Mouse (Mus musculus) G1E (cell line): ENCODE data around the gene Bri3bp. TPM values are rescaled to one million over a fixed set of nuclear protein-coding genes. Genes with fewer than 3 reads are reported as not detected.
A peak's percentile ranks its signal among the peaks of the same experiment; 100 is the strongest.

Experiments used
- ATAC-seq: 2 replicates; pipeline ENCODE4 v1.8.0; 2016; ENCODE audit warnings: mild to moderate bottlenecking; ENCODE audit not compliant: insufficient number of reproducible peaks, poor library complexity, low FRiP score, severe bottlenecking; ENCODE audit errors: extremely low read depth
- DNase-seq: peaks from one replicate; pipeline ENCODE4 v3.0.0; 2012; ENCODE audit warnings: low spot score
- H3K27me3 ChIP-seq: 2 replicates; pipeline ENCODE4 v1.6.1; 2012; ENCODE audit warnings: mild to moderate bottlenecking, low read length, inconsistent platforms; ENCODE audit not compliant: insufficient read depth
- H3K36me3 ChIP-seq: replicated peaks from 2 replicates; pipeline ENCODE3; 2012; ENCODE audit warnings: mild to moderate bottlenecking, inconsistent platforms
- H3K4me1 ChIP-seq: 2 replicates; pipeline ENCODE4 v1.6.1; 2012; ENCODE audit warnings: low read depth, low read length, inconsistent platforms, mixed read lengths; ENCODE audit not compliant: insufficient read depth
- H3K4me3 ChIP-seq: 2 replicates; pipeline ENCODE4 v1.5.1; 2012; ENCODE audit warnings: low read depth, mild to moderate bottlenecking, inconsistent platforms, low read length, moderate library complexity, mixed read lengths
- H3K9me3 ChIP-seq: replicated peaks from 2 replicates; pipeline ENCODE4 v1.6.1; 2012; ENCODE audit warnings: inconsistent platforms
- CTCF ChIP-seq: IDR thresholded peaks from 2 replicates; pipeline ENCODE4 v1.5.1; 2012; ENCODE audit warnings: low read depth, low read length, inconsistent platforms, mixed read lengths
- GATA1 ChIP-seq: IDR thresholded peaks from 2 replicates; pipeline ENCODE4 v1.6.1; 2012; ENCODE audit warnings: borderline replicate concordance, low read length, inconsistent platforms, mixed read lengths
- GATA2 ChIP-seq: IDR thresholded peaks from 2 replicates; pipeline ENCODE4 v1.6.1; 2012; ENCODE audit warnings: low read depth, low read length, inconsistent platforms, borderline replicate concordance
- POLR2AphosphoS5 ChIP-seq: IDR thresholded peaks from 2 replicates; pipeline ENCODE4 v1.6.1; 2012; ENCODE audit warnings: low read depth, low read length, inconsistent platforms; ENCODE audit not compliant: insufficient replicate concordance
- TAL1 ChIP-seq: conservative IDR thresholded peaks from 2 replicates; pipeline ENCODE4 v1.6.1; 2012; ENCODE audit warnings: low read depth, low read length, inconsistent platforms, mixed read lengths
- polyA plus RNA-seq: library from polyadenylated mRNA; stranded (reverse); fragments of >175 nt; gene quantifications from 2 replicates; pipeline ENCODE4 v1.2.3, GENCODE M21; 2012
- total RNA-seq, 2 experiments: library from RNA; stranded (forward) in 1 of 2; stranded (reverse) in 1 of 2; fragments of 200-1000 nt in 1 of 2; fragments of >200 nt in 1 of 2; fragmentation: Nextera tagmentation in 1 of 2; gene quantifications; 2 replicates each; pipeline ENCODE4 v1.2.3; 2014 to 2017

Bri3bp gene
- total and polyA plus RNA-seq, 3 experiments, result 14.6 to 76.6 (median 50.1) TPM

- ATAC-seq (no peak; the same call in 1 of the 2 replicates), DNase-seq (no peak)
- Histone ChIP-seq H3K4me1 (peaks cover 35% of the 10 kb centered on the region), H3K27me3 (no peaks in the 10 kb centered on the region), H3K9me3 (no peaks in the 10 kb centered on the region), H3K4me3 (no peak overlapping the region), H3K36me3 (peaks cover 46% of the 10 kb centered on the region)
- TF ChIP-seq GATA1 (no peak), TAL1 (no peak), GATA2 (no peak), POLR2AphosphoS5 (no peak), CTCF (no peak)
These were observed 20.6 kb downstream of the Bri3bp start for GRCm38 (mm10) chr5:125461868-125462445.

- ATAC-seq, result no peak
These were observed 23.8 kb downstream of the Bri3bp start for GRCm38 (mm10) chr5:125465192-125465591.

DNA sequence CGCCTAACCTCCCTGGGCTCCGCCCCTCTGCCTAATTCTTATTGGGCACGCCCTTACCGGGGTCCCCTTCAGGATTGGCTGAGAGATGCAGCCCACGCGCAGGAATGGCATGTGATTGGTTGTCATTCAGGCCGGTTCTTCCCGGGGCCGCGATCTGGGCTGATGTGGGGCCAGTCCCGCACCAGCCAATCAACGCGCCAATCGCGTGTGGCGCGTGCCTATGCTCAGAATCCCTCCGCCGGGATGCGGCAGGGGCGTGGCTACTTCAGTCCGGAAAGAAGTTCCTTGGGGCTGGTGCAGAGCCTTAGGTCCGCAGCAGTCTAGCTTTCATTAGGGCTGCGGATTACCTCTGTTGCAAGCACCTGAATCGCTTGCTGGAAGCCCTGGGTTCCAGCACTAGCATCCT is 24.3 kb downstream of the Bri3bp start:
- TF ChIP-seq POLR2AphosphoS5, result no peak
- no peak for TF ChIP-seq CTCF
- TF ChIP-seq GATA1, result no peak
- TF ChIP-seq TAL1, result no peak
- no peak for TF ChIP-seq GATA2
- H3K4me1 ChIP-seq, result peaks cover 23% of the 10 kb centered on the region

More at GRCm38 (mm10) chr5:125465192-125465591, 23.8 kb downstream of the Bri3bp start:
- Histone ChIP-seq H3K9me3 (no peaks in the 10 kb centered on the region), H3K36me3 (peaks cover 22% of the 10 kb centered on the region), H3K27me3 (no peaks in the 10 kb centered on the region), H3K4me3 (peak overlapping the region; percentile 61; the same call in 1 of the 2 replicates), H3K4me1 (peaks cover 23% of the 10 kb centered on the region)
- TF ChIP-seq CTCF (no peak), POLR2AphosphoS5 (no peak), GATA2 (no peak), TAL1 (no peak), GATA1 (no peak)
- DNase-seq, result no peak

GRCm38 (mm10) chr5:125466483-125466882 is 25.1 kb downstream of the Bri3bp start:
- no peak overlapping the region for H3K4me3 ChIP-seq

More for the DNA sequence above, 24.3 kb downstream of the Bri3bp start:
- peak; percentile 91 for DNase-seq
- H3K4me3 ChIP-seq, result peak overlapping the region; percentile 61; the same call in 1 of the 2 replicates
- H3K27me3 ChIP-seq, result no peaks in the 10 kb centered on the region
- peak; percentile 98 for ATAC-seq
- H3K9me3 ChIP-seq, result no peaks in the 10 kb centered on the region
- H3K36me3 ChIP-seq, result peaks cover 22% of the 10 kb centered on the region

GRCm38 (mm10) chr5:125467261-125467660 is 25.9 kb downstream of the Bri3bp start:
- ATAC-seq, result no peak
- peaks cover 23% of the 10 kb centered on the region for H3K4me1 ChIP-seq
- no peaks in the 10 kb centered on the region for H3K9me3 ChIP-seq

More at GRCm38 (mm10) chr5:125466483-125466882, 25.1 kb downstream of the Bri3bp start:
- TF ChIP-seq POLR2AphosphoS5 (no peak), CTCF (no peak), GATA2 (no peak), TAL1 (no peak), GATA1 (no peak)
- ATAC-seq (no peak), DNase-seq (no peak)
- no peaks in the 10 kb centered on the region for H3K27me3 ChIP-seq
- no peaks in the 10 kb centered on the region for H3K9me3 ChIP-seq
- peaks cover 23% of the 10 kb centered on the region for H3K4me1 ChIP-seq
- H3K36me3 ChIP-seq, result peaks cover 22% of the 10 kb centered on the region

DNA sequence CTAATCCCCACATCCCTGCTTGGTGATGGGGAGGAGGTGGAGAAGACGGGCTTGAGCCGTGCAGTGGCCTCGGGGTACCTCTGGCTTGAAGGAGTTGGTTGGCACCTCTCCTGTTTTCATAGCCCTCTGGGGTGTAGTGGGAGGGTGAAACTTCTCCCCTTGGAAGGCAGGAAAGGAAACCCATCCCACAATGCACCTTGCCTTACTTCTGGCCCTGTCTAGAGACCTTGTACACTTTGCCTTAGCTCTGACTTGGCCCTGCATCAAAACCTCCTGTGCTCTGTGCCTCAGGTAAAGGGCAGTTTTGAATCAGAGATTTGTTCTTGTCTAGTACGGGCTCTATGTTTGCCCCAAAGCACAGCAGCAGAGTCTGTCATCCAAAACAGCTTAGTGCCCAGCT is 29.3 kb downstream of the Bri3bp start:
- peaks cover 22% of the 10 kb centered on the region for H3K4me1 ChIP-seq
- no peak for ATAC-seq

More at GRCm38 (mm10) chr5:125467261-125467660, 25.9 kb downstream of the Bri3bp start:
- DNase-seq, result no peak
- Histone ChIP-seq H3K4me3 (no peak overlapping the region), H3K36me3 (peaks cover 17% of the 10 kb centered on the region), H3K27me3 (no peaks in the 10 kb centered on the region)
- no peak for TF ChIP-seq POLR2AphosphoS5
- no peak for TF ChIP-seq TAL1
- TF ChIP-seq GATA1, result no peak
- no peak for TF ChIP-seq CTCF
- no peak for TF ChIP-seq GATA2

More for the DNA sequence above, 29.3 kb downstream of the Bri3bp start:
- DNase-seq, result no peak
- no peaks in the 10 kb centered on the region for H3K9me3 ChIP-seq
- TF ChIP-seq TAL1 (no peak), CTCF (no peak), POLR2AphosphoS5 (no peak), GATA1 (no peak), GATA2 (no peak)
- H3K27me3 ChIP-seq, result no peaks in the 10 kb centered on the region
- no peaks in the 10 kb centered on the region for H3K36me3 ChIP-seq
- no peak overlapping the region for H3K4me3 ChIP-seq
